Mouse (Mus musculus) C2C12 (cell line): Measurements from ENCODE around the gene Hba-a1.
A peak's percentile ranks its signal among the peaks of the same experiment; 100 is the strongest.

Experiments used
- CEBPB ChIP-seq: IDR thresholded peaks from one replicate; pipeline ENCODE4 v1.6.1; 2011; ENCODE audit warnings: low read depth, mild to moderate bottlenecking, control low read depth, moderate library complexity
- CTCF ChIP-seq: IDR thresholded peaks from one replicate; pipeline ENCODE4 v1.5.1; 2011; ENCODE audit not compliant: control insufficient read depth, insufficient read depth, insufficient read length
- FOSL1 ChIP-seq: IDR thresholded peaks from one replicate; pipeline ENCODE4 v1.8.0; 2011; ENCODE audit warnings: mild to moderate bottlenecking, low read length; ENCODE audit not compliant: poor library complexity, insufficient read depth, severe bottlenecking
- MAX ChIP-seq: IDR thresholded peaks from one replicate; pipeline ENCODE4 v1.6.1; 2011; ENCODE audit warnings: mild to moderate bottlenecking, control low read depth
- MYOD1 ChIP-seq: IDR thresholded peaks from one replicate; pipeline ENCODE4 v1.6.1; 2011; ENCODE audit warnings: low read depth; ENCODE audit not compliant: control insufficient read depth, insufficient read length
- MYOG ChIP-seq: IDR thresholded peaks from one replicate; pipeline ENCODE4 v1.6.1; 2011; ENCODE audit not compliant: control insufficient read depth, insufficient read length; ENCODE audit errors: extremely low read depth
- USF1 ChIP-seq: IDR thresholded peaks from one replicate; pipeline ENCODE4 v1.6.1; 2011; ENCODE audit warnings: low read depth, mild to moderate bottlenecking, control low read depth, moderate library complexity

GRCm38 (mm10) chr11:32267188-32267884 is 16.0 kb upstream of the Hba-a1 start, which contains the start of gene Nprl3:
- no peak for TF ChIP-seq CTCF
- no peak for TF ChIP-seq USF1
- TF ChIP-seq MYOG, result no peak
- TF ChIP-seq FOSL1, result no peak
- no peak for TF ChIP-seq CEBPB
- TF ChIP-seq MAX, result peak; percentile 75
- no peak for TF ChIP-seq MYOD1
